Mouse (Mus musculus): ENCODE measurements around the gene Tspan9. TPM values are rescaled to one million over a fixed set of nuclear protein-coding genes. Genes with fewer than 3 reads are reported as not detected.

Tspan9 gene
- polyA plus RNA-seq, 1 experiment from 2014 or later: 130 TPM

DNA sequence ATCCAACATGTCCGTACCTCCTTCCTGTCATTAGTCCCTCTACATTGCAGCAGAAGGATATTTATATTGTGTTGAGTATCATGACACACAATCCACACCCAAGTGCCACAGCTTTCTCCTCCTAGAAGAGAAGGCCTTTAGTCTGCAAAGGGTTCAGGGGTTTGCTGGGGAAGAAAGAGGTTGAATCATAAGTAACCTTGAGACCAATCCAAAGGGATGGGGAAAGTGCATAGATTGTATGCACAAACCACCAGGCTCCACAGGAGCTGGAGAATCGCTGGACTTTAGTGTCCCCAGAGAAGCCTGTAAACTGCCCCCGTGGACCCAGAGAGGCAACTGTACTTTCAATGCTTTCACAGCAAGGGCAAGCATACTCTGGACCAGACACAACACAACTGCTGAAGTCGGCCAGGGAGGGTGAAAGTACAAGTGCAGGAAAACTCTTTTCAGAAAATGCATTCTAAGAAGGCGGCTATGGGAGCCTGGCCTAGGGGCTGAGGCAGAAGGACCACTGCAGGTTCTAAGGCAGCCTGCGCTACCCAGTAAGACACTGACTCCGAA lies 24.6 kb downstream of the Tspan9 start:
- no peaks in the 10 kb centered on the region for H3K9me3 ChIP-seq (replicated peaks; ENCODE audit: control insufficient read depth, low read length)
- no peak overlapping the region for H3K4me3 ChIP-seq (ENCODE audit: low read depth, low read length)
- no peak overlapping the region for H3K9ac ChIP-seq (ENCODE audit: low read depth, low read length)
- H3K36me3 ChIP-seq (ENCODE audit: control insufficient read depth, insufficient read depth, low read length): no peaks in the 10 kb centered on the region; the same call in 1 of the 2 replicates
- H3K27ac ChIP-seq (ENCODE audit: low read depth, low read length): no peak overlapping the region
- H3K27me3 ChIP-seq (ENCODE audit: control insufficient read depth, insufficient read depth, low read length): no peaks in the 10 kb centered on the region
- H3K4me1 ChIP-seq (ENCODE audit: control insufficient read depth, insufficient read depth, low read length): peaks cover 57% of the 10 kb centered on the region
- 86% methylated on average over 7 of the region's 7 CpGs for WGBS (ENCODE audit: insufficient replicate concordance)
- no peak overlapping the region for H3K4me2 ChIP-seq
- ATAC-seq (replicated peaks; ENCODE audit: insufficient number of reproducible peaks, low FRiP score, low TSS enrichment): no peak

DNA sequence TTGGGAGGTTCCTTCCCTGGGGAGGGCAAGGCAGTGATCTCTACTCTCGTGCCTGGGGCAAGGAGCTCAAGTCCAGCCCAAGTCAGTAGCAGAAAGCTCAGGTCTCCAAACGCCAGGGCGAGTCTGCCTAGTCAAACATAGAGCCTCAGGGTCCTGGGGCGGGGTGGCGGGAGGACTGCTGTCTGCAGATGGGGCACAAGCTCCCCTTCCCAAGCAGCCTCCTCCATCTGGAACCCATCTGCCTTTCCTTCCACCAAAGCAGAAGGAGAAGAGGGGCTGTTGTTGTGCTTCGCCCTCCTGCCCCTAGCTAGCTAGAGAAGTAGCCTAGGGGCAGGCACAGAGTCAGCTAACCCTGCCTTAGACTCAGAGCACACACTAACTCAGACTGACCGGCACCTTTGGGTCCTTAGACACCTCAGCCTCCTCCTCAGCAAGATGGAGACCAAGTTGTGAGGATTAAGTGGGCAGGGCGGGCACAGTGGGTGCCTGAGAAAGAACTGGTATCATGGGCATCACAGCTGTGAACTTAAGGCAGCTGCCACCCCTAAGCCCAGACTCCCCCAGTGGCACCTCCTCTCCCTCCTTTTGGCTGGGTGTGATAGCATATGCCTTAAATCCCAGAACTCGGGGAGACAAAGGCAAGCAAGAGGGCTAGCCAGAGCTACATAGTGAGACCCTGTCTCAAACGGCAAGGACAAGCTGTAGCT lies 26.4 kb downstream of the Tspan9 start:
- no peak overlapping the region for H3K4me3 ChIP-seq (ENCODE audit: low read depth, low read length)
- H3K9me3 ChIP-seq (replicated peaks; ENCODE audit: control insufficient read depth, low read length): no peaks in the 10 kb centered on the region
- no peak overlapping the region for H3K27ac ChIP-seq (ENCODE audit: low read depth, low read length)
- no peak overlapping the region for H3K4me2 ChIP-seq
- no peaks in the 10 kb centered on the region for H3K27me3 ChIP-seq (ENCODE audit: control insufficient read depth, insufficient read depth, low read length)
- H3K36me3 ChIP-seq (ENCODE audit: control insufficient read depth, insufficient read depth, low read length): no peaks in the 10 kb centered on the region; the same call in 1 of the 2 replicates
- peaks cover 52% of the 10 kb centered on the region for H3K4me1 ChIP-seq (ENCODE audit: control insufficient read depth, insufficient read depth, low read length)
- WGBS (ENCODE audit: insufficient replicate concordance): 60% methylated on average over 10 of the region's 10 CpGs
- ATAC-seq (replicated peaks; ENCODE audit: insufficient number of reproducible peaks, low FRiP score, low TSS enrichment): no peak
- peak overlapping the region; percentile 12; the same call in 1 of the 2 replicates for H3K9ac ChIP-seq (ENCODE audit: low read depth, low read length)

DNA sequence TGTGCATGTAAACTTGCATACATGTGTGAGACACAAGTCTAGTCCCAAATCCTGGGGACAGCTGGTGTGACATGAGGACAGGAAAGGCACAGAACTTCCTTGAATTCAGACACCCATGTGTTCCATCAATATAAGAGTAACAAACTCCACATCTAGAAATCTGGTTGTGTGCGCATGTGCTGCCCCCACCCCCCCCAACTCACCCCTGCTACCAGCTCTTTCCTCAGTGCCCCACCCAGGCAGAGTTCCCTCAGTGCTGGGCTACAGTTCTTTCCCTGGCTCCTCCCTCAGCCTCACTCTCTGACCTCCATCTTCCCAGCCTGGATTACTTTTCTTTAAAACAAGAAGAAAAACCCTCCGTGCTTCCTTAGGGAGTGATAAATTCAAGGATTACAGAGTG lies 27.1 kb downstream of the Tspan9 start:
- no peak overlapping the region for H3K9ac ChIP-seq (ENCODE audit: low read depth, low read length)
- WGBS (ENCODE audit: insufficient replicate concordance): 67% methylated on average over 2 of the region's 2 CpGs
- no peaks in the 10 kb centered on the region for H3K9me3 ChIP-seq (replicated peaks; ENCODE audit: control insufficient read depth, low read length)
- no peaks in the 10 kb centered on the region; the same call in 1 of the 2 replicates for H3K36me3 ChIP-seq (ENCODE audit: control insufficient read depth, insufficient read depth, low read length)
- peaks cover 52% of the 10 kb centered on the region for H3K4me1 ChIP-seq (ENCODE audit: control insufficient read depth, insufficient read depth, low read length)
- no peak overlapping the region for H3K4me2 ChIP-seq
- H3K27ac ChIP-seq (ENCODE audit: low read depth, low read length): no peak overlapping the region; the same call in 1 of the 2 replicates
- no peak for ATAC-seq (replicated peaks; ENCODE audit: insufficient number of reproducible peaks, low FRiP score, low TSS enrichment)
- H3K4me3 ChIP-seq (ENCODE audit: low read depth, low read length): no peak overlapping the region
- no peaks in the 10 kb centered on the region for H3K27me3 ChIP-seq (ENCODE audit: control insufficient read depth, insufficient read depth, low read length)

DNA sequence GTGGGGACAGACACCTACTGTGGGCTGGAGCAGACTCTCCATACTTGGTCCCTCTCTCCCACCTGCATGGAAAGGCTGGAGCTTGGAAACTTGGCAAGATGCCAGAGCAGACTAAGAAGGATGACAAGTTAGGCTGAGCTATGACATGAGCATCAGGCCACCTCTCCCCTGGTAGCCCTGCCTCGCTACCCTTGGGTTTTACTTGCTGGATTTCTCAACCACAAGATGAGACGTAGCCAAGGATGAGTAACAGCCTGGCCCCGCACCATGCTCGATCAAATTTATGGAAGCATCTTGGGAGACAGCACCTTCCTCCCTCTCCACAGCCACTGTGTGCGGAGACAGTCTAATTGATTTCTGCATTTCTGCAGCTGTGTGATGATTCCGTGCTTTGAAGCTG lies 28.3 kb downstream of the Tspan9 start:
- no peak for ATAC-seq (replicated peaks; ENCODE audit: insufficient number of reproducible peaks, low FRiP score, low TSS enrichment)
- Histone ChIP-seq H3K36me3 (ENCODE audit: control insufficient read depth, insufficient read depth, low read length) (no peaks in the 10 kb centered on the region; the same call in 1 of the 2 replicates), H3K27me3 (ENCODE audit: control insufficient read depth, insufficient read depth, low read length) (no peaks in the 10 kb centered on the region), H3K4me2 (no peak overlapping the region), H3K4me1 (ENCODE audit: control insufficient read depth, insufficient read depth, low read length) (peaks cover 41% of the 10 kb centered on the region), H3K9ac (ENCODE audit: low read depth, low read length) (no peak overlapping the region), H3K27ac (ENCODE audit: low read depth, low read length) (no peak overlapping the region; the same call in 1 of the 2 replicates), H3K9me3 (replicated peaks; ENCODE audit: control insufficient read depth, low read length) (no peaks in the 10 kb centered on the region), H3K4me3 (ENCODE audit: low read depth, low read length) (no peak overlapping the region)
- WGBS (ENCODE audit: insufficient replicate concordance): 77% methylated on average over 6 of the region's 6 CpGs

DNA sequence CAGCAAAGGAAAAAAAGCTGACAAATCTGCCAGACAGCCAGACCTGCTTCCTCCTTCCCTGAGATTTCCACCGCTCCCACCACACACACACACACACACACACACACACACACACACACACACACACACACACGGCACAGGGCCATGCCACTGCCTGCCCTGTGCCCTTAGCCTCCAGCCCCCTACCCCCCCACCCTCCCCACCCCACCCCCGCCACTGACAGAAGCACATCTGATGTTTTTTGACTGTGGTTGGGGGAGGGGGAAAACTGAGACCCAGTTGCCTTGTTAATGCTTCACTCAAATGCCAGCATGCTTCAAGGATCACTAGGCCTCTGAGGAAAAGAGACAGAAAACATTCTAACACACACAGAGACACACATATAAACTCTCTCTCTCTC lies 30.8 kb downstream of the Tspan9 start:
- no peak overlapping the region for H3K9ac ChIP-seq (ENCODE audit: low read depth, low read length)
- no peak overlapping the region for H3K4me2 ChIP-seq
- no peaks in the 10 kb centered on the region for H3K9me3 ChIP-seq (replicated peaks; ENCODE audit: control insufficient read depth, low read length)
- H3K36me3 ChIP-seq (ENCODE audit: control insufficient read depth, insufficient read depth, low read length): no peaks in the 10 kb centered on the region
- peaks cover 39% of the 10 kb centered on the region for H3K4me1 ChIP-seq (ENCODE audit: control insufficient read depth, insufficient read depth, low read length)
- H3K27me3 ChIP-seq (ENCODE audit: control insufficient read depth, insufficient read depth, low read length): no peaks in the 10 kb centered on the region
- 11% methylated on average over 3 of the region's 3 CpGs for WGBS (ENCODE audit: insufficient replicate concordance)
- H3K4me3 ChIP-seq (ENCODE audit: low read depth, low read length): no peak overlapping the region
- 0 out of 2 replicates have a peak overlapping the region, but pooled peaks have one; percentile 31 for H3K27ac ChIP-seq (ENCODE audit: low read depth, low read length)
- ATAC-seq (replicated peaks; ENCODE audit: insufficient number of reproducible peaks, low FRiP score, low TSS enrichment): no peak

DNA sequence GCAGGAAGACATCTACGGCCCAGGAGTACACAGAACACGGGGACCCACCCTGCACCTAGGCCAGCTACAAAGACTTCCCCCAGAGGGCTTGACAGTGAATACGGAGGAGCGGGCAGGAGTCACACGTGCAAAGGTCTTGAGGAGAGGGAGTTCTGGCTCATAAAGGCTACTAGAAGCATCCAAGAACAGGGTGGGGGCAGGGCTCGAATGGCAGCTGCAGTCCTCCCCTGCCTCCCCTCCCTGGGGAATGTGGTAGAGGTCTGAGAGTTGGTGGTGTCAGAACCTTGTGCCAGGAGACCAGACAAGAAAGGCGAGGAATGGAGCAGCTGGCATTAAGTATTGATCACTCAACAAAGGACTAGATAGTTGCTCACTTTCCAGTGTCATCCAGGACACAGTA lies 31.6 kb downstream of the Tspan9 start:
- H3K36me3 ChIP-seq (ENCODE audit: control insufficient read depth, insufficient read depth, low read length): no peaks in the 10 kb centered on the region
- ATAC-seq (replicated peaks; ENCODE audit: insufficient number of reproducible peaks, low FRiP score, low TSS enrichment): no peak
- H3K4me2 ChIP-seq: no peak overlapping the region
- peaks cover 34% of the 10 kb centered on the region for H3K4me1 ChIP-seq (ENCODE audit: control insufficient read depth, insufficient read depth, low read length)
- H3K9me3 ChIP-seq (replicated peaks; ENCODE audit: control insufficient read depth, low read length): no peaks in the 10 kb centered on the region
- no peaks in the 10 kb centered on the region for H3K27me3 ChIP-seq (ENCODE audit: control insufficient read depth, insufficient read depth, low read length)
- H3K4me3 ChIP-seq (ENCODE audit: low read depth, low read length): no peak overlapping the region
- no peak overlapping the region for H3K27ac ChIP-seq (ENCODE audit: low read depth, low read length)
- H3K9ac ChIP-seq (ENCODE audit: low read depth, low read length): no peak overlapping the region
- 55% methylated on average over 7 of the region's 7 CpGs for WGBS (ENCODE audit: insufficient replicate concordance)

DNA sequence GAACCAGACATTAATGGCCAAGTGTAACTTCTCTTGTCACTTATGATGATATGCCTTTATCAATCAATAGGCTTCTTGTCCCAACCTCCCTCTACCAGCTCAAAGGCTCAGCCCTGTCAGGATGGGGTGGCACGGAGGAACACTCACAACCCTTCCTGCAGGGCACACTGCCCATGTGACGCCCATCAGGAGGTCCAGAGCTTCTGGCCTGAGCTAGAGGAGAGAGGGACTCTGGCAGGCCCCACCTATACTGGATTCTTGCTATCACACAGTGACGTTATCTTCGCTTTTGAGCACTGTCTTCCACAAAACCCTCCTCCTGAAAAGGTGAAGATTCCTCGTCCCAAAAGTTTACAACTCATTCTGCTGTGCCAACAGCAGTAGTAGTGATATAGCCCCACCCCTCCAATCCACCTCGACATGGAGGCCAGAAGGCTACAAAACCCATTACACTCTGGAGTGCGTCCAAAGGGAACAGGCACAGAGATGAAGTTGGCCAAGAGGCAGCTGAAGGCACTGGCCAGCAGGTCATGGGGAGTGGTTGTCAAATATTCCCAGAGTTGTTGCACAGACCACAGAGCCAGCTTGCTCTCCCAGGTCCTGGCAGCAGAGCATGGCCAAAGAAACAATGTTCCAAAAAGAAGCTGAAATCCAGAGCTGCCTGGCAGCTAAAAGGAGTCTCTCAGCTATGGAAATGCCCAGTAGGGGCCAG lies 34.9 kb downstream of the Tspan9 start:
- peaks cover 49% of the 10 kb centered on the region for H3K4me1 ChIP-seq (ENCODE audit: control insufficient read depth, insufficient read depth, low read length)
- H3K27me3 ChIP-seq (ENCODE audit: control insufficient read depth, insufficient read depth, low read length): no peaks in the 10 kb centered on the region
- H3K4me3 ChIP-seq (ENCODE audit: low read depth, low read length): no peak overlapping the region
- H3K9ac ChIP-seq (ENCODE audit: low read depth, low read length): no peak overlapping the region
- no peak overlapping the region for H3K4me2 ChIP-seq
- 75% methylated on average over 7 of the region's 7 CpGs for WGBS (ENCODE audit: insufficient replicate concordance)
- H3K36me3 ChIP-seq (ENCODE audit: control insufficient read depth, insufficient read depth, low read length): no peaks in the 10 kb centered on the region
- no peak overlapping the region for H3K27ac ChIP-seq (ENCODE audit: low read depth, low read length)
- no peaks in the 10 kb centered on the region for H3K9me3 ChIP-seq (replicated peaks; ENCODE audit: control insufficient read depth, low read length)
- no peak for ATAC-seq (replicated peaks; ENCODE audit: insufficient number of reproducible peaks, low FRiP score, low TSS enrichment)

DNA sequence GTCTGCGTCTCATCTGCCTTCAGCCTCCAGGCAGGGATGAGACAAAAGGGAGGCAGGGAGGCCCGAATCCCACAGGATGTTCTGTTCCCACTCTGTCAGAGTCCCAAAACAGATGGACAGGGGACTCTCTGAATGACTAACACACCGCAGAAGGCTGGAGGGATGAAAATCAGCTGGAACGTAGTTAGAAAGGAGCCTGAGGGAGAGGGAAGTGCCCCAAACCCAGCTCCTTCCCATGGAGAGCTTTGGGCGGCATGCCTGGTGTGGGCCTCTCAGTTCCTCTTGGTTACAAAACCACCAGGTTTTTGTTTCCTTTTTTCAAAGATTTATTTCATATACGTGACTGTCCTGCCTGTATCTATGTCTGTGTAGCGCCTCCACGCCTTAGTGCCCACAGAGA lies 35.7 kb downstream of the Tspan9 start:
- ATAC-seq (replicated peaks; ENCODE audit: insufficient number of reproducible peaks, low FRiP score, low TSS enrichment): no peak
- no peak overlapping the region for H3K4me3 ChIP-seq (ENCODE audit: low read depth, low read length)
- no peak overlapping the region for H3K9ac ChIP-seq (ENCODE audit: low read depth, low read length)
- no peak overlapping the region for H3K4me2 ChIP-seq
- H3K27ac ChIP-seq (ENCODE audit: low read depth, low read length): no peak overlapping the region
- H3K36me3 ChIP-seq (ENCODE audit: control insufficient read depth, insufficient read depth, low read length): no peaks in the 10 kb centered on the region
- no peaks in the 10 kb centered on the region for H3K9me3 ChIP-seq (replicated peaks; ENCODE audit: control insufficient read depth, low read length)
- H3K27me3 ChIP-seq (ENCODE audit: control insufficient read depth, insufficient read depth, low read length): no peaks in the 10 kb centered on the region
- H3K4me1 ChIP-seq (ENCODE audit: control insufficient read depth, insufficient read depth, low read length): peaks cover 48% of the 10 kb centered on the region
- 64% methylated on average over 8 of the region's 8 CpGs for WGBS (ENCODE audit: insufficient replicate concordance)
